In the genomic region with DNA sequence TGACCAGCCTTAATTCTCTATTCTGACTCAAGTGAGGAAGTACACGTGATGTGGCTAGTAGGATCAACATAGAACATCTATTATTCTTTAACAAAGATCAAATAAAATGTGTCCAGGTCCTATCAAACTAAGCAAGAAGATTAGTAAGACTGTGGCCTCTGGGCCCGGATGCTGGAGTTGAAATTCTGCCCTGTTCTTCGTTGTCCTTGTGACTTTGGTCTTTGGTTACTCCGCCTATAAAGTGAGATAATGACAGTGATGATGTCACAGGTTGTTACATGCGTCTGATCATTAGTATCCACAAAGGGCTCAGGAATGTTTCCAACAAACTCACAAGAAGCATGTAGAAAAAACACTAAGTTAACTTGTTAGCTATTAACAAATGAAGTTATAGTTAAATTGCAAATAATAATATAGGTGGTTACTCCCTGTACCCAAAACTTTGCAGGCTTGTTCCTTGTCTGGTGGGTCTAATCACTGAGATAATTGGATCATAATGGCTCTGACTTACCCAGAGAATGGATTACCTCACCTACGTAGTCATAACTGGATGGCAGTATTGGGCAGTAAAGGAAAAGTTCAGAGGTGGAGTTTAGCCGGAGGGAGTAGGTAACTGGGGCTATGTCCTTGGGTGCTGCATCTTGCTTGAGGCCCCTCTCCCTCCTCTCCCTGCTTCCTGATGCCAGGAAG, we compare ENCODE assay signal across 14 mouse cellular contexts. TPM values are rescaled to one million over a fixed set of nuclear protein-coding genes. Genes with fewer than 3 reads are reported as not detected.
DNase-seq lines count a peak whose midpoint lies in the region; ATAC-seq and TF ChIP-seq lines count a peak whose summit lies in the region.
"Had no signal": no experiment of that assay in that cellular context is flagged by ENCODE, and none has a peak within 500 bp of the region (broad histone marks: within the 10 kb centered on the region; RNA-seq: fewer than 3 reads in every experiment).

No protein-coding gene starts in this region.

- H3K27ac ChIP-seq in left cerebral cortex, adult 2 months, result peak overlapping the region; percentile 59; the same call in 1 of the 2 replicates
- H3K27ac ChIP-seq in forebrain, embryonic 12.5 days, result peak overlapping the region; percentile 83
- H3K27ac ChIP-seq in hindbrain, postnatal 0 days, result peak overlapping the region; percentile 72; the same call in 1 of the 2 replicates
- peak overlapping the region; percentile 78 for H3K27ac ChIP-seq in neural tube, embryonic 15.5 days (replicated peaks)
- H3K27ac ChIP-seq: liver, embryonic 12.5 days had no signal

- peaks cover 11% of the 10 kb centered on the region for H3K4me1 ChIP-seq in forebrain, embryonic 12.5 days
- H3K4me1 ChIP-seq in hindbrain, postnatal 0 days (ENCODE audit: insufficient read depth, low read length), result no peaks in the 10 kb centered on the region
- H3K4me1 ChIP-seq in neural tube, embryonic 15.5 days, result peaks cover 8% of the 10 kb centered on the region
- H3K4me1 ChIP-seq: liver, embryonic 12.5 days had no signal

- H3K9ac ChIP-seq in forebrain, embryonic 12.5 days, result no peak overlapping the region
- no peak overlapping the region for H3K9ac ChIP-seq in hindbrain, postnatal 0 days (replicated peaks; ENCODE audit: low read length)
- H3K9ac ChIP-seq in neural tube, embryonic 15.5 days (replicated peaks), result no peak overlapping the region
- H3K9ac ChIP-seq: liver, embryonic 12.5 days had no signal

- WGBS in forebrain, embryonic 12.5 days, result 78% methylated on average over 7 of the region's 7 CpGs
- 86% methylated on average over 7 of the region's 7 CpGs for WGBS in hindbrain, postnatal 0 days
- 84% methylated on average over 7 of the region's 7 CpGs for WGBS in neural tube, embryonic 15.5 days

- no peak for TF ChIP-seq CTCF in left cerebral cortex, adult 2 months (IDR thresholded peaks at IDR 0.05)
- TF ChIP-seq CTCF in hindbrain, postnatal 0 days (IDR thresholded peaks at IDR 0.05; ENCODE audit: low read depth), result no peak

- no peak for ATAC-seq in forebrain, embryonic 12.5 days (ENCODE audit: low FRiP score)
- ATAC-seq in hindbrain, postnatal 0 days, result no peak
- ATAC-seq in neural tube, embryonic 15.5 days (ENCODE audit: low FRiP score), result no peak
- ATAC-seq in granulocyte monocyte progenitor cell, adult 5-6 weeks (replicated peaks; ENCODE audit: poor library complexity, severe bottlenecking), result no peak
- ATAC-seq: liver, embryonic 12.5 days; lung, postnatal 0 days had no signal

- no peaks in the 10 kb centered on the region for H3K9me3 ChIP-seq in forebrain, embryonic 12.5 days
- H3K9me3 ChIP-seq in hindbrain, postnatal 0 days (ENCODE audit: low read length), result no peaks in the 10 kb centered on the region
- H3K9me3 ChIP-seq in neural tube, embryonic 15.5 days (replicated peaks), result no peaks in the 10 kb centered on the region
- H3K9me3 ChIP-seq: liver, embryonic 12.5 days had no signal

- intact Hi-C loops in left cerebral cortex, adult 2 months (cut with DNase I), result no loop called here
- intact Hi-C loops in left cerebral cortex, postnatal 14 days (cut with DNase I), result no loop called here

- H3K27me3 ChIP-seq in forebrain, embryonic 12.5 days, result no peaks in the 10 kb centered on the region
- no peaks in the 10 kb centered on the region for H3K27me3 ChIP-seq in hindbrain, postnatal 0 days (ENCODE audit: insufficient read depth, low read length)
- H3K27me3 ChIP-seq in neural tube, embryonic 15.5 days (replicated peaks), result no peaks in the 10 kb centered on the region
- H3K27me3 ChIP-seq: liver, embryonic 12.5 days had no signal

- no peak overlapping the region for H3K4me3 ChIP-seq in left cerebral cortex, adult 2 months
- H3K4me3 ChIP-seq in forebrain, embryonic 12.5 days (replicated peaks), result no peak overlapping the region
- H3K4me3 ChIP-seq in hindbrain, postnatal 0 days (ENCODE audit: low read length), result no peak overlapping the region
- H3K4me3 ChIP-seq in neural tube, embryonic 15.5 days (replicated peaks), result no peak overlapping the region
- H3K4me3 ChIP-seq: liver, embryonic 12.5 days had no signal

- H3K4me2 ChIP-seq in forebrain, embryonic 12.5 days, result no peak overlapping the region
- H3K4me2 ChIP-seq in hindbrain, postnatal 0 days (ENCODE audit: low read depth, low read length), result no peak overlapping the region
- H3K4me2 ChIP-seq in neural tube, embryonic 15.5 days, result no peak overlapping the region
- H3K4me2 ChIP-seq: liver, embryonic 12.5 days had no signal

- H3K36me3 ChIP-seq in forebrain, embryonic 12.5 days (replicated peaks), result no peaks in the 10 kb centered on the region
- H3K36me3 ChIP-seq in hindbrain, postnatal 0 days (ENCODE audit: insufficient read depth, low read length), result no peaks in the 10 kb centered on the region
- no peaks in the 10 kb centered on the region for H3K36me3 ChIP-seq in neural tube, embryonic 15.5 days
- H3K36me3 ChIP-seq: liver, embryonic 12.5 days had no signal

- no peak for DNase-seq in left cerebral cortex, adult 2 months (ENCODE audit: extremely low spot score in 1 of 2, low spot score in 2 of 2)
- no peak for DNase-seq in left cerebral cortex, postnatal 14 days (ENCODE audit: low spot score in 2 of 2)
- no peak for DNase-seq in hindbrain, postnatal 0 days (ENCODE audit: low spot score)
- no peak for DNase-seq in embryo, embryonic 11 days
- DNase-seq: heart, adult 18-20 months; heart, postnatal 14 days; kidney, adult 2 months; right cerebral cortex, postnatal 14 days; thymus, adult 18-20 months had no signal

RNA-seq across cellular contexts. Expression of gene Mettl16, which starts 19.8 kb away (rescaled TPM):
- 10 to 100 TPM; 26.0 to 27.2 TPM for total RNA-seq in left cerebral cortex, adult 2 months (2021)
- 10 to 100 TPM; 19.2 to 24.0 TPM for total RNA-seq in left cerebral cortex, postnatal 14 days (2021)
- 56.6 and 60.4 TPM in 2 replicates for polyA plus RNA-seq in forebrain, embryonic 12.5 days (2016; fragmentation: Nextera tagmentation; extraction: Ambion mirVana)
- total RNA-seq in hindbrain, postnatal 0 days (2014; rRNA removed), result 8.3 and 10.6 TPM in 2 replicates
- polyA plus RNA-seq in hindbrain, postnatal 0 days (2015; fragmentation: Nextera tagmentation; extraction: Ambion mirVana), result 26.6 and 27.1 TPM in 2 replicates
- 45.5 and 53.7 TPM in 2 replicates for polyA plus RNA-seq in neural tube, embryonic 15.5 days (2015; fragmentation: Nextera tagmentation; extraction: Ambion mirVana)
- 16.2 and 18.0 TPM in 2 replicates for total RNA-seq in granulocyte monocyte progenitor cell, adult 5-6 weeks (2014; fragmentation: Nextera tagmentation)
- 43.8 and 47.0 TPM in 2 replicates for total RNA-seq in granulocyte monocyte progenitor cell, adult 5-6 weeks (2017)

RNA-seq across cellular contexts. Expression of gene Pafah1b1, which starts 26.3 kb away (rescaled TPM):
- total RNA-seq in left cerebral cortex, adult 2 months (2021), result 100 to 1,000 TPM; 372 to 402 TPM
- total RNA-seq in left cerebral cortex, postnatal 14 days (2021), result 100 to 1,000 TPM; 441 to 446 TPM
- 74.9 and 76.5 TPM in 2 replicates for polyA plus RNA-seq in forebrain, embryonic 12.5 days (2016; fragmentation: Nextera tagmentation; extraction: Ambion mirVana)
- 181 and 190 TPM in 2 replicates for total RNA-seq in hindbrain, postnatal 0 days (2014; rRNA removed)
- 82.6 and 83.5 TPM in 2 replicates for polyA plus RNA-seq in hindbrain, postnatal 0 days (2015; fragmentation: Nextera tagmentation; extraction: Ambion mirVana)
- polyA plus RNA-seq in neural tube, embryonic 15.5 days (2015; fragmentation: Nextera tagmentation; extraction: Ambion mirVana), result 54.9 and 55.3 TPM in 2 replicates
- 35.1 and 40.4 TPM in 2 replicates for total RNA-seq in granulocyte monocyte progenitor cell, adult 5-6 weeks (2014; fragmentation: Nextera tagmentation)
- 54.1 and 77.2 TPM in 2 replicates for total RNA-seq in granulocyte monocyte progenitor cell, adult 5-6 weeks (2017)
